Mouse (Mus musculus): ENCODE measurements around the gene Mrpl44. TPM values are rescaled to one million over a fixed set of nuclear protein-coding genes. Genes with fewer than 3 reads are reported as not detected.

The Mrpl44 gene
- polyA plus RNA-seq, 1 experiment from 2014 or later: 55.6 TPM

- Histone ChIP-seq H3K4me3 (ENCODE audit: low read depth, low read length) (no peak overlapping the region), H3K27ac (ENCODE audit: low read depth, low read length) (no peak overlapping the region), H3K36me3 (ENCODE audit: control insufficient read depth, insufficient read depth, low read length) (no peaks in the 10 kb centered on the region), H3K4me1 (replicated peaks; ENCODE audit: control insufficient read depth, insufficient read depth, low read length) (no peaks in the 10 kb centered on the region), H3K9me3 (ENCODE audit: control insufficient read depth, low read length) (no peaks in the 10 kb centered on the region), H3K4me2 (ENCODE audit: low read depth, low read length, severe bottlenecking) (no peak overlapping the region), H3K27me3 (ENCODE audit: control insufficient read depth, insufficient read depth, low read length) (no peaks in the 10 kb centered on the region), H3K9ac (ENCODE audit: low read length) (no peak overlapping the region)
- 90% methylated on average over 3 of the region's 3 CpGs for WGBS
- ATAC-seq (replicated peaks; ENCODE audit: low FRiP score) (no peak), DNase-seq (ENCODE audit: low spot score) (no peak)
Measured at GRCm38 (mm10) chr1:79815446-79815845, 39.6 kb downstream of the Mrpl44 start.

- Histone ChIP-seq H3K4me2 (ENCODE audit: low read depth, low read length, severe bottlenecking) (no peak overlapping the region), H3K4me1 (replicated peaks; ENCODE audit: control insufficient read depth, insufficient read depth, low read length) (no peaks in the 10 kb centered on the region), H3K9ac (ENCODE audit: low read length) (no peak overlapping the region), H3K27me3 (ENCODE audit: control insufficient read depth, insufficient read depth, low read length) (no peaks in the 10 kb centered on the region), H3K9me3 (ENCODE audit: control insufficient read depth, low read length) (no peaks in the 10 kb centered on the region), H3K4me3 (ENCODE audit: low read depth, low read length) (no peak overlapping the region), H3K36me3 (ENCODE audit: control insufficient read depth, insufficient read depth, low read length) (no peaks in the 10 kb centered on the region), H3K27ac (ENCODE audit: low read depth, low read length) (no peak overlapping the region)
- ATAC-seq (replicated peaks; ENCODE audit: low FRiP score) (no peak), DNase-seq (ENCODE audit: low spot score) (no peak)
- 92% methylated on average over 11 of the region's 11 CpGs for WGBS
Measured at GRCm38 (mm10) chr1:79819296-79819879, 43.6 kb downstream of the Mrpl44 start.

- 82% methylated on average over 13 of the region's 13 CpGs for WGBS
- no peak for DNase-seq (ENCODE audit: low spot score)
Measured at GRCm38 (mm10) chr1:79822806-79823525, 47.1 kb downstream of the Mrpl44 start.

GRCm38 (mm10) chr1:79823951-79824633 is 48.3 kb downstream of the Mrpl44 start:
- DNase-seq (ENCODE audit: low spot score): no peak
- no peaks in the 10 kb centered on the region for H3K27me3 ChIP-seq (ENCODE audit: control insufficient read depth, insufficient read depth, low read length)
- no peaks in the 10 kb centered on the region for H3K36me3 ChIP-seq (ENCODE audit: control insufficient read depth, insufficient read depth, low read length)
- ATAC-seq (replicated peaks; ENCODE audit: low FRiP score): no peak
- H3K4me3 ChIP-seq (ENCODE audit: low read depth, low read length): no peak overlapping the region
- no peak overlapping the region for H3K4me2 ChIP-seq (ENCODE audit: low read depth, low read length, severe bottlenecking)
- no peaks in the 10 kb centered on the region; the same call in 1 of the 2 replicates for H3K4me1 ChIP-seq (replicated peaks; ENCODE audit: control insufficient read depth, insufficient read depth, low read length)
- no peaks in the 10 kb centered on the region for H3K9me3 ChIP-seq (ENCODE audit: control insufficient read depth, low read length)
- no peak overlapping the region for H3K9ac ChIP-seq (ENCODE audit: low read length)
- 81% methylated on average over 14 of the region's 14 CpGs for WGBS
- no peak overlapping the region for H3K27ac ChIP-seq (ENCODE audit: low read depth, low read length)

More at GRCm38 (mm10) chr1:79822806-79823525, 47.1 kb downstream of the Mrpl44 start:
- no peak overlapping the region for H3K4me2 ChIP-seq (ENCODE audit: low read depth, low read length, severe bottlenecking)
- no peak overlapping the region for H3K9ac ChIP-seq (ENCODE audit: low read length)
- no peak overlapping the region for H3K27ac ChIP-seq (ENCODE audit: low read depth, low read length)
- no peak for ATAC-seq (replicated peaks; ENCODE audit: low FRiP score)
- H3K27me3 ChIP-seq (ENCODE audit: control insufficient read depth, insufficient read depth, low read length): no peaks in the 10 kb centered on the region
- no peaks in the 10 kb centered on the region for H3K36me3 ChIP-seq (ENCODE audit: control insufficient read depth, insufficient read depth, low read length)
- no peaks in the 10 kb centered on the region for H3K9me3 ChIP-seq (ENCODE audit: control insufficient read depth, low read length)
- no peaks in the 10 kb centered on the region; the same call in 1 of the 2 replicates for H3K4me1 ChIP-seq (replicated peaks; ENCODE audit: control insufficient read depth, insufficient read depth, low read length)
- no peak overlapping the region for H3K4me3 ChIP-seq (ENCODE audit: low read depth, low read length)

Other genes with a start within 250 kb of the Mrpl44 start
- gene Ap1s3, start 104.0 kb upstream of the Mrpl44 start, polyA plus RNA-seq (2014; fragmentation: Nextera tagmentation; extraction: Ambion mirVana): 0.17 TPM in 1 of 2 replicates, not detected in the other
- 38.2 and 40.7 TPM in 2 replicates for gene Wdfy1, start 125 bp downstream of the Mrpl44 start, polyA plus RNA-seq (2014; fragmentation: Nextera tagmentation; extraction: Ambion mirVana)
- gene Serpine2, start 85.2 kb downstream of the Mrpl44 start, polyA plus RNA-seq (2014; fragmentation: Nextera tagmentation; extraction: Ambion mirVana): 49.1 and 57.8 TPM in 2 replicates

All from forebrain, embryonic 11.5 days (tissue).